Mouse (Mus musculus) cerebellum, adult 11-12 months (tissue): ENCODE data around the gene Tldc1.

Experiments used
- DNase-seq: peaks from one replicate; pipeline ENCODE4 v3.0.0; 2022

The Tldc1 gene

DNA sequence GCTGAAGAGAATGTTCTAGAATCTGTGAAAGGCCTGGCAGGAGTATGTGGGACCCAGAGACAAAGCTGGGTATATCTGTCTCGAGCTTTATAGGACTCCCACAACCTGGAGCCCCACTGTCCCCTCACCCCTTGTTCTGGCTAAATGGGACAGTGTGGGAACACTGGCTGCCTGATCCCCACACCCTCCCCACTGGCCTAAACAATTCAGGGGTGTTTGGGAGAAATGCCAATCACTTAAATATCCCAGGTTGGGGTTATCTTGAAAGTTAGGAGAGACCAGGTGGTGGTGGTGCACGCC lies 20.7 kb upstream of the Tldc1 start:
- DNase-seq: no peak

GRCm38 (mm10) chr8:119798170-119798964 lies 20.2 kb upstream of the Tldc1 start:
- no peak for DNase-seq

DNA sequence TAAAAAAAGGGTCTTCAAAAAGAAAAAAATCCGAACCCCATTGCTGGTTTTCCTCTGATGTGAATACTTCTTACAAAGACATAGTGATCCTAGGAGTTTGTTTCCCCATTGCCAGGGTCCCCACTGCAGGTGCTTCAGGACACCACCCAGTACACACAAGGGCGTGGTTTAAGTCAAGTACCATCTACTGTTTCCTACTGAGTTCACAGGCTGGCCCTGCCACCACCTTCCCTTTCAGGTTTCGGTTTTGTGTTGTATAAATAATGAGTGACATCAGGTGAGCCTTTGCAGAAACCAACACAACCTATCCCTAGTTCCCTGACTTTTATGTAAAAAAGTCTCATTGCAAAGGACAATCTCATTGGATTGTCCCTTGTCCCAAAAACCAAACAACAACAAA lies 17.4 kb upstream of the Tldc1 start:
- no peak for DNase-seq

GRCm38 (mm10) chr8:119794689-119795088 lies 16.5 kb upstream of the Tldc1 start:
- DNase-seq: no peak

DNA sequence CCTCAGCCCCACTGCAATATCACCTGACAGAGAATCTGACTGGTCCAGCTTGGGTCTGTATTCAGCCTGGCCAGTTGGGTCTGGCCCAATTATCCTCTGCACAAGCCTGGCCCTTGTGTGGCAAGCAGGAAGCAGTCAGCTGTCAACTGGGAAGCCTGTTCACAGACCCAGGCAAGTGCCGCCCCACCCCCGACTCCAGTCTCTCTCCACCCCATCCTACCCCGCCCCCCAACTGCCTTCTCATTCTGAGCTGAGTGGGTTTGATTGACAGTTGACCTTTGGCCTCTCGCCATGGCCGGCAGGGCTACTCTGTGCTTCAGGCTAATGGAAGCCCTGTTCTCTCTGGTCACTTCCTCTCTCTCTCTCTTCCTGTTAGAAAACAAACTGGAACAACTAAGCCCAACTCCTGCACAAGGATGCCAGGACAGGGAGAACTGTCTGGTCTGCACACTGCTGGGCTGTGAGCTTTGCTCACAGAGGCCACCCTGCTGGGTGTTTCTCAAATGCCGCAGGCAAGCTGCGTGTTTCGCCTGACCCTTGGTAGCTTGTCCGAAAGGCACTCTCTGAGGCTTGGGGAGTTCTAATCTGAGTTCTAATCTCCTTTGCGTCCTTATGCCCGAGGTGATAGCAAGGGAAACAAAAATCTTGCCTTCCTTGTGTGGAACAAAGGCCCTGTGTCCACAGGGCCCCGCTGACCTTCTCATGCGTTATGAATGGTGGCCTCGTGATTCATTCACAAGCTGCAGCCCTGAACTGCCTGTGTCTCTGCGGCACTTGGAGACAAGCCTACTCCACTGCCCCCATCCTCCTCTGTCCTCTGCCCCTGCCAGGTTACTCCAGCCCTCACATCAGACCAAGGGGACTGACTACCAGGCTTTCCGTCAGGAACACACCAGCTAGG lies 13.8 kb upstream of the Tldc1 start:
- peak; percentile 23 for DNase-seq

DNA sequence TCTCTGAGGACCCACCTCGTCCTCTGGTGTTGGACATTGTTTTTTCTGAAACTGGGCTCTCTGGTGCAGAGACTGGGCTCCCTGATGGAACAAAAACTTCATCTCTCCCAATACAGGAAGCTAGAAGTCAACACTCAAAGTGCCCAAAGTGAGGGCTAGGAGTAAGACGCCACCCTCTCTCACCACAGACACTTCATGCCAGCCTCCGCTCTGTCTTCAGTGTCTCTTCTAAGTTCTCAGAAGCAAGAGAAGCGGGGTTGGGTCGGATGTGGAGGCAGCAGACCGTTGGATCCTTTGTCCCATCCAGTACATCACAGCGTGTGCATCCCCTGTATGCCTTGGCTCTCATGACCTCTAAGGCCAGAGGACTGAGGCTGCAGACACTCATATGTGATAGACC lies 11.4 kb upstream of the Tldc1 start:
- DNase-seq: no peak

- peak; percentile 58 for DNase-seq
These were observed 10.6 kb upstream of the Tldc1 start for GRCm38 (mm10) chr8:119788607-119789381.

DNA sequence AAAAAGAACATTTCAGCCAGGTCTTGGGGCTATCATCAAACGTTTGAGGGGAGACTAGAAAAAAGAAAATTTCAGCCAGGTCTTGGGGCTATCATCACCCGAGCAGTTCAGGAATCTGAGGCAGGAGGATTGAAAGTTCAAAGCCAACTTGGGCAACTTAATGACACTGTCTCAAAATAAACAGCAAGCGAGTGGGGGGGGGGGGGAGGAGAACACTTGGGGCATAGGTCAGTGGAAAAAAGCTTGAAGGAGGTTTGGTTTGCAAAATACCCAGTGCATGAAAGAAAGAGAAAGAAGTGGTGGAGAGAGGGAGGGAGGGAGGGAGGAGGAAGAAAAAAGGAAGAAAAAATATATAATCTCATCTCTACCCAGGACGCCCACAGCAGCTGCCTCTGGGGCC lies 9.1 kb upstream of the Tldc1 start:
- DNase-seq: no peak

DNA sequence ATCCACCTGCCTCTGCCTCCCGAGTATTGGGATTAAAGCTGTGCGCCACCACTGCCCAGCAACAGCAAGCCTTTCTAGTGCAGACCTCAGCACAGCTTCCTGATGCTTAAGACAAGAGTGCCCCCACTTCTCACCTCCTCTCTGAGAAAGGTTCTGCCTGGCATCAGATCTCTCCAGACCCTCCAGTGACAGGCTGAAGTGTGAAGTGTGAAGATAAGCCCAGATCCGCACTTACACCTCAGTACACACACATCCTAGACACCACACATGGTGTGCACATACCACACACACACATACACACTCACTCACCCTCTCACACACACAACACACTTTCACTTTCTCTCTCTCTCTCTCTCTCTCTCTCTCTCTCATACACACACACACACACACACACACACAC lies 8.7 kb upstream of the Tldc1 start:
- no peak for DNase-seq

DNA sequence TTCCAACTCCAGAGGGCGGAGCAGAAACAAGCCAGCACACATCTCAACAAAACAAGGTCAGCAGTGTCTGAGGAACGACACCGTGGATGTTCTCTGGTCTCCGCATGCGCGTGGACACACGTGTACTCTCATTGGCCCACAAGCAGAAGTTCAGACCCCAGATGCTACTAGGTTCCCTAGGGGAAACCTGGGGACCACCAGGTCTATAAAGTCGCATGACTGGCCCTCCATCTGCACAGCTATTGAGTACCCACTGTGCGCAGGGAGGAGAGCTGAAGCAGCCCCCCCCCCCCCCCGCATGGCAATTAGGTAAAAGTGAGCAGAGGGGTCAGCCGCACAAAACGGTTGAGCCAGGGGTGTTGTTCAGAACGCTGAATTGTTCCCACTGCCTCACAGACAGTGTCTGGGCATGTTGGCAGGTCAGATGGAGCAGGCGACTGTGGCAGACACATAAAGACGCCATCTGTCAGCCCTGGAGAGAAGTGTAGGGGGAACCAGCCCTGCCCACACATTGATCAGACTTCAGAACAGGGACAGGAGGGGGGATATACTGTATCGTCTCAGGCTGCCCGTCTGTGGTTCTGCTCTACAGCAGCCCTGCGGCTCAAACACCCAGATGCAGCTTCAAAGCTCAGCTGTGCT lies 7.7 kb upstream of the Tldc1 start:
- no peak for DNase-seq

- DNase-seq: no peak
These were observed 6.5 kb upstream of the Tldc1 start for GRCm38 (mm10) chr8:119784676-119785075.

GRCm38 (mm10) chr8:119784141-119784574 lies 5.9 kb upstream of the Tldc1 start:
- no peak for DNase-seq

- DNase-seq: no peak
These were observed 5.4 kb upstream of the Tldc1 start for GRCm38 (mm10) chr8:119783579-119783978.

DNA sequence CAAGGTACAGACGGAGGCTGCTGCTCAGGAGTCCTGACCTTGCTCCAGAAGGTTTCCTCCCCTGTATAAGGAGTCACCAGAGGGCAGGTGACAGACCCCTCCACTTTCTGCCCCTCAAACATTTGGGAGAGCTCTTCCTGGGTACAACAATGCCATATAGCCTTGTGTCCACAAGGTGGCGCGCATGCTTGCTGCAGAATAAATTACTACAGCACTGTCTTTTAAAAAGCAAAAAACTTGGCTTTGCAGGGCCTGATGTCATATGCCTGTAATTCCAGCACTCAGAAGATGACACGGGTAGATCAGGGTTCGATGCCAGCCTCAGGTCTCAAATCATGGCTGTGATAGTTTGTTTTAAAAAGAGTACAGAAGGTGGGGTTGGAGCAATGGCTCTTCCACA lies 4.5 kb upstream of the Tldc1 start:
- DNase-seq: peak; percentile 79

GRCm38 (mm10) chr8:119781086-119781840 lies 3.0 kb upstream of the Tldc1 start:
- DNase-seq: peak; percentile 68

DNA sequence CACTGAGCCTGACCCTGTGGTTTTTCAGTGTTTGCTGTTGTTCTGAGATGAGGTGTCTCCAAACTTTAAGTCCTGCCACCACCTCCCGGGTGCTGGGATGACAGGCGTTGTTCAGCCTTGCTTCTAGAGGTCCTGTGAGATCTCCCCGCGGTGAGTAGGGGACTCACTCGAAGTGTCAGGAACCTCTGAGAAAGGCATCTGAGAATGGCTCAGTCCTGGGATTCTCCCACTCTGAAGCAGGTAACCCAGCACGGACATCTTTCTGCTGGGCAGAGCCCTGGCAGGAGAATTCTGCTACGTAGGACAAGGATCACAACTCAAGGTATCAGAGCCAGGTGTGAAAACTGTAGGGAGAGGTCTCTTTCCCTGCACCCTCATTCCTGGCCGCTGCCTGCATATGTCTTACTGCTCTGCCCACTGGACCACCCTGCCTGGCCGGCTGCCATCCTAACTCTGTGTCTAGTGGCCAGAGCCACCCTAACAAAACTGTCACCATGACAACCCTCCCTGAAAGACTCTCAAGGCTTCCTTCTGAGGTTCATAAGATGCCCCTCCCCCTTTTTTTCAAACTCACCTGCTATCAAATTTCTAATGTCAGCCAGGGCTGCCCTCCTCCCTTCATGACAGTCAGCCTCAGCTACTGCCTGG lies 2.3 kb upstream of the Tldc1 start:
- no peak for DNase-seq

GRCm38 (mm10) chr8:119779013-119779737 lies 959 bp upstream of the Tldc1 start:
- peak; percentile 83 for DNase-seq

DNA sequence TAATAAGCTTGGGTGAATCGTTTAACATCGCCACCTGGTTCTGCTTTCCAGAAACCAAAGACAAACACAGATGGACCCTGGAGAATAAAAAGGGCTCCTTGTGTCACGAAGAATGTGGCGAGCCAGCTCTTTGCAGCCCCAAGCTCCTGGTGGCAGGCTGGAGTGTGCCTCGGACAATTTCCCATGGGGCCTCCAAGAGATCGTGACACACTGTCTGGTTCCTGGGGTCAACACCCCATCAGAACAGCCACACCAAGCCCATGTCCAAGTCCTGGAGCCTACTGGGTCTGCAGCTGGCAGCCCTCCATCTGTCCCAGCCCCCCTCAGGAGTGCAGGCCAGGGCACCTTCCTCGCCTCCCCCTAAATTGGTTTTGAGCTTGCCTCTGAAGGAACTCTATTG lies 451 bp downstream of the Tldc1 start:
- peak; percentile 73 for DNase-seq

- no peak for DNase-seq
These were observed 1.5 kb downstream of the Tldc1 start for GRCm38 (mm10) chr8:119776668-119777245.

DNA sequence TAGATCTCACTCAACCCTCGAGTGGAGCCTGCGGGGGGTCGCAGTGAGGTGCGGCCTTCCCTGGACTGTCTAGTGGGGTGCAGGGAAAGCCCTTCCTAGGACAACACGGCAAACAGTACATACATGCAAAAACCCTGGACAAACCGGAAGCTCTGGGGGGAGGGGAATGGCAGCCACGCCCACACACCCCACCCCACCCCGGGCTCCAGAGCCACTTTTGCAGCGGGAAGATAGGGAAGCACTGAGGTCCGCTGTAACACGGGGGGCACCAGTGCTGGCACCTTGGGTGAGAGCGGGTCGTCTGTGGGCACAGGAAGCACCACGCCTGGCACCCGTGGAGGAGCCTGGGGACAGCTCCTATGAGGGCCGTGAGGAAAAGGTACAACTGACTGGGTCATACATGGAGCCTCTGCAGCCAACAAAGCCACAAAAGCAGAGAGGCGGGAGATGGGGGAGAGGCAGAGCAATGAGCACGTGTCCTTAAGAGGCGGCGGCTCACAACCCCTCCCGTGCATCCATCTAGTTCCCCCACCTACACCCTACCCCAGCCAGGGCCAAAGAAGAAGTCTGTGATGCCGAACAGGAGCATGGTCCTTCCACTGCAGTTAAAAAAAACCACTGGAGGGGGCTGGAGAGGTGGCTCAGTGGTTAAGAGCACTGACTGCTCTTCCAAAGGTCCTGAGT lies 12.3 kb downstream of the Tldc1 start:
- no peak for DNase-seq
